Mouse (Mus musculus) mature B cell (primary cell): ENCODE data around the gene Atpif1.
"Not testable (repeated sequence)": the region's sequence is repeated elsewhere in the genome, so short reads cannot be mapped to it uniquely, and the experiment has no call there.

ENCODE experiments used
- in situ Hi-C: fragments of 300-500 bp; cut with MboI; formaldehyde crosslinking; loops from 2 replicates; pipeline ENCODE4 v1.14.3; 2019

The Atpif1 gene

GRCm38 (mm10) chr4:132532981-132533916, at the start of gene Atpif1:
Gene Atpif1, minus strand, starts transcription at chr4:132533659.
- in situ Hi-C loops, result no loop called here

- in situ Hi-C loops, result no loop called here
Observed at GRCm38 (mm10) chr4:132574809-132575347, 41.4 kb upstream of the Atpif1 start.

- in situ Hi-C loops, result no loop called here
Observed at GRCm38 (mm10) chr4:132573327-132573726, 39.9 kb upstream of the Atpif1 start.

- in situ Hi-C loops, result no loop called here
Observed at GRCm38 (mm10) chr4:132571190-132571589, 37.7 kb upstream of the Atpif1 start.

- in situ Hi-C loops, result no loop called here
Observed at GRCm38 (mm10) chr4:132569115-132569514, 35.7 kb upstream of the Atpif1 start.

- in situ Hi-C loops, result no loop called here
Observed at GRCm38 (mm10) chr4:132567361-132567779, 33.9 kb upstream of the Atpif1 start.

GRCm38 (mm10) chr4:132565089-132565747, 31.8 kb upstream of the Atpif1 start:
- in situ Hi-C loops, result no loop called here

GRCm38 (mm10) chr4:132563965-132564364, 30.5 kb upstream of the Atpif1 start, which contains the start of gene Ptafr:
Gene Ptafr, plus strand, starts transcription at chr4:132564067.
- in situ Hi-C loops, result no loop called here

GRCm38 (mm10) chr4:132563261-132563660, 29.8 kb upstream of the Atpif1 start:
- in situ Hi-C loops, result no loop called here

- in situ Hi-C loops, result not testable (repeated sequence)
Observed at GRCm38 (mm10) chr4:132555550-132555949, 22.1 kb upstream of the Atpif1 start.

- in situ Hi-C loops, result no loop called here
Observed at GRCm38 (mm10) chr4:132554653-132555052, 21.2 kb upstream of the Atpif1 start.

GRCm38 (mm10) chr4:132554221-132554620, 20.8 kb upstream of the Atpif1 start:
- in situ Hi-C loops, result no loop called here

GRCm38 (mm10) chr4:132545851-132546250, 12.4 kb upstream of the Atpif1 start:
- in situ Hi-C loops, result loop anchor here (5.0 kb wide), 1 partner anchor 91 kb away; the partner anchor contains the start of gene Eya3

GRCm38 (mm10) chr4:132542724-132543123, 9.3 kb upstream of the Atpif1 start:
- in situ Hi-C loops, result no loop called here

GRCm38 (mm10) chr4:132541413-132541812, 8.0 kb upstream of the Atpif1 start:
- in situ Hi-C loops, result no loop called here

GRCm38 (mm10) chr4:132539481-132539880, 6.0 kb upstream of the Atpif1 start:
- in situ Hi-C loops, result no loop called here

GRCm38 (mm10) chr4:132535406-132536121, 2.1 kb upstream of the Atpif1 start, which contains the start of gene Dnajc8:
Gene Dnajc8, plus strand, starts transcription at chr4:132535550.
- in situ Hi-C loops, result no loop called here

GRCm38 (mm10) chr4:132532496-132532895, 963 bp downstream of the Atpif1 start:
- in situ Hi-C loops, result no loop called here

- in situ Hi-C loops, result no loop called here
Observed at GRCm38 (mm10) chr4:132530033-132530804, 3.2 kb downstream of the Atpif1 start.

- in situ Hi-C loops, result no loop called here
Observed at GRCm38 (mm10) chr4:132529344-132529743, 4.1 kb downstream of the Atpif1 start.
